Mouse (Mus musculus) cerebral cortex, adult 2 months (tissue): ENCODE results near the gene Ctrb1.

Source experiments
- WGBS: fragments of 180-500 bp; shearing (Covaris S2); methylation state at CpG from one replicate; pipeline ENCODE4 v1.1.7; 2018; 5-methylcytosine and 5-hydroxymethylcytosine counted together

Gene Ctrb1

DNA sequence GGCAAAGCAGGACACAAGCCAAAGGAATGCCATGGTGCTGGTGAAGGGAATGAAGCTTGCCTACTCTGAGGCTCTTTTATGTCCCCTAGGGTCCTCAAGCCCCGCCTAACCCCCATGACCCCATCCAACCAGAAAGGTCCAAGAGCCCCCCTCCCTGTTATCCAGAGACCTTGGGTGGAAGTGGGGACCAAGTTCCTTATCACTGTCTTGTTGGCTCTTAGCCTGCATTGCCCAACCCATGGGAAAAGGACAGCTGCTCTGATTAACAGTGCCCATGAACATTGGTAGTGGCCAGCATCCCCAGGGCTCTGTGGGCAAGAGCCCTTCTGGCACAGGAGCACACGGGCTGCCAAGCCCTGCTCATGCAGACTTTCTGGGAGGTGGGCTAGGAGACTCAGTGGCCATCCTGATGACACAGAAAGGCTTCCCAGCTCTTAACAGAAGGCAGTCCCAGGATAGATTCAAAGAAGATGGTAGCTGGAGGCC, at the start of gene Ctrb1:
TSS of gene Ctrb1 (minus strand) at position 51 of the 486 bp plus-strand sequence.
- WGBS = 80% methylated on average over 2 of the region's 2 CpGs

DNA sequence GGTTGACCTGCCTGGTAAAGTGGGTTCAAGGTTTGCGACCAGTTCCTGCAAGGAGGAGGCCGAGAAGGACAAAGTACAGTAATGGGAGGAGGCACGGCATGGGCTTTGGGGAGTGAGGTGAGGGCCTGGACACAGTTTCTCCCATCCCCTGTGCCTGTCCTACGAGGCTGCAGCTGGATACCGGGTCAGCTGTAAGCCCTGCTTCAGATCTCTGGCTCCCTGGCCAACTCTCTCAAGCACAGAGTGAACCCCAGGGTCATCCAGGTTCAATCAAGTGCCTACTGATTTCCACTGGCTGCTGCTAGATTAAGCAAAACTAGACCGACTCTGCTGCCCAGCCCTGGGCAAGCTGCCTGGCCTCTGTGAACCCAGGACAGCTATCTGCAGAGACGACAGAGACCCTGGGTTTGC, 49.5 kb upstream of the Ctrb1 start:
- WGBS = 67% methylated on average over 7 of the region's 7 CpGs

DNA sequence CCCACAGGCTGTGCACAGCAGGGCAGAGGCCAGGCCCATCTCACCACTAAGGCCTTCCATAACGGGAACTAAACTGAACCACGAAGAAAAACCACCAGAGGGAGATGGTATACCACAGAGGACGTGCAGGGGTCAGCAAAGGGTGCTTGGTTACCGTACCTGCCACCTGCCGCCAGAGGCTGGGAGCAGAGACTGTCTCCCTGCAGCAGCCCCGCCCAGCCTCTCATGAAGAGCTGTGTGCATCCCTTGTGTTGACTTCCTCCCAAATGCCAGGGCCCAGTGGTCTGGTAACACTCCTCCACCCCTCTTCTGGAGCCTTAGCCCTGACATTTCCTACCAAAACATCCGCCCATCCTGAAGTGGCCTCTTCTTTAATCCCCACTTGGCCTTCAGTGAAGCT, 48.8 kb upstream of the Ctrb1 start:
- 61% methylated on average over 7 of the region's 7 CpGs for WGBS

DNA sequence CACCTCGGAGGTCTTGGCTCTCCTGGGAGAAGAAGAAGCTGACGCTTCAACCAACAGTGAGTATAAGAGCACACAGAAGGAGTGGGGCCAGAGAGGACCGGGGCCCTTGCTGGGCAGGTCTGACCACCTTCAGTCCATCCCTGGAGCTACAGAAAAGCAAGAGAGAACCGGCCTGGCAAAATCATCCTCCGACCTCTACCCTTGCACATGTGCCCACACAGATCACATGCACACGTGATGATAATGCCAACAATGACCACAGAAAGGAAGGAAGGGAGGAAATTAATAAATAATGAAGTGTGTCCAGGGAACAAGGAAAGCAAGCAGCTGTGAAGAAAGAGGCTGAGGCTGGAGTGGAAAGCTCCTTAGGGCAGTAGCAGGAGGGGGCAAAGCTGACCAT, 48.1 kb upstream of the Ctrb1 start:
- 74% methylated on average over 6 of the region's 6 CpGs for WGBS

DNA sequence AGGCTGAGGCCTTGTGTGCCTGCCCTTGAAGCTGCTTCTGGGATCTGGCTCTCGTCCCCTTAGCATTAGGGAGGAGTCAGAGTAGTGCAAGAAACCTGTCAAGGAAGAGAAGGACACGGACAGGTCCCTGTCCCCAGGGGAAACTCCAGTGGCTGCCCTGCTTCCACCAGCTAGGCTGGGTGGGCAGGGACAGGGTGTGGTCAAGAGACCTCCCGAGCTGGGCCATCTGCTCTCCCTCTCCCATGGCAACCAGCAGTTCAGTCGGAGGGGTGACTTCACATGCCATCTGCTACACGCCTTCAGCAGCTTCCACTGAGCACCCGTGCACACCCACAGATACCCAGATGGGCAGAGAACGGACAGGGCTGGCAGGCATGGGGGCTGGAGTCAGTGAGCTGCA, 45.5 kb upstream of the Ctrb1 start:
- 31% methylated on average over 7 of the region's 7 CpGs for WGBS

DNA sequence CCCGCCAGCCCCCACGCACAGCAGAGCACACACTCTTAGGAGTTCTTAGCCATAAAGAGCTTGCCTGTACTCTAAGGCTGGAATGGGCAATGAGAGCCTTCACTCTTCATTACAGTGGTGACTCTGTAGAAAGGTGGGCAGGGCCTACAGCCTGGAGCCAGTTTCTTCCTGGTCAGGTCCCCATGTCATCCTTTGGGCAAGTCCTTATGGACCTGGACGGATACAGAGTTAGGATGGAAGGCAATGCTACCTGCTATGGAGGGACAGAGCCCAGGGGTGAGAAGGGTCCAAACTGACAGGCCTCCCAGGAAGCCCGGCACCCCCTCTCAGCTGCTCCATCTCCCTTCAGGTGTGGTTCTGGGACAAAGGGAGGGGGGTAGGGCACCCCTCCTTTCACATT, 45.0 kb upstream of the Ctrb1 start:
- 70% methylated on average over 4 of the region's 4 CpGs for WGBS

DNA sequence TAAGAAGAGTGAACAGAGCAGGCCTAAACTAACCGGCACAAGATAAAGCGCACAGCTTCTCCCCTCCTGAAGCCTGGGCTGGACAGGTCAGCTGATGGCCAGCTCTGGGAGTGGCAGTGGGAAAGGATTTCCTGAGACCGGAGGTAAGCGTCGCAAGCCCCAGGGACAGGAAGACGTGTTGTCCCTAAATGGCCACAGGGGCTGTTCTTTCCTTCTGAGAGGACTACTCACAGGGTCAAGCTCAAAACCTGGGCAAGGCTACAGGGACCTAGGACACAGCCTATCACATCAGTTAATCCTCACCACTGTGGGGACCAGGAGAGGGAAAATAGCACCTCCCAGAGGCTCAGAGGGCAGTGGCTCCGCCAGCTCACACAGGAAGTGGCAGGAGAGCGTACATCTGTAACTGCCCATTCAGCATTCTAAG, 44.5 kb upstream of the Ctrb1 start:
- WGBS = 70% methylated on average over 8 of the region's 8 CpGs

DNA sequence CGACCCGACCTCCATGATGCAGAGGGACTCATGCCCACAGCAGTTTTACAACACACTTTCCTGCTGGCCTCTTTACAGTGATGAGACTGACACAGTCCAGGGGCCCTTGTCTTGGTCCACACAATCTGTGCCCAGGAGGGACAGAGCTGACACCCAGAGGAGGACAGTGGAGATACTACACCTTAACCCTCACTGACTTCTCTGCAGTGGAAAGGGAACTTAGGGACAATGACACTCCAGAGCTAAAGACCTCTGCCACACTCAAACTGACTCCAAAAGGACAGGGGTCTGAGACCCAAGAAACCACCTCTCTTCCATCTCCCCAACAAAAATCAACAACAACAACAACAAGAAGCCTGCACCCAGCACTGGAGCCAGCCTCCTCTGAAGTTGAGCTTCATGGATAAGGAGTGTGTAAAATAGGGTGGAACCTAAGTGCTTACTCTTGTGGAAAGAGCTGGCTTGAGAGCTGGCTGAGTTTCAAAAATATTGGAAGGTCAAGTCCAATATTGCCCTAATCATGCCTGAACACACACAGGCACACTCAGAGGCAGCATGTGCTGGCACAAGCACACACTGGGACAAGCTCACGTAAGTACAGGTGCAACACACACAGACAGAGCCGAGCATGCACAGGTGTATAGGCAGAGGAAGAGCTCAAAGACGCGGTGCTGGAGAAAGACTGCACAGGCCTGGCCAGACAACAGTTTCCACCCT, 43.6 kb upstream of the Ctrb1 start:
- 54% methylated on average over 6 of the region's 6 CpGs for WGBS

DNA sequence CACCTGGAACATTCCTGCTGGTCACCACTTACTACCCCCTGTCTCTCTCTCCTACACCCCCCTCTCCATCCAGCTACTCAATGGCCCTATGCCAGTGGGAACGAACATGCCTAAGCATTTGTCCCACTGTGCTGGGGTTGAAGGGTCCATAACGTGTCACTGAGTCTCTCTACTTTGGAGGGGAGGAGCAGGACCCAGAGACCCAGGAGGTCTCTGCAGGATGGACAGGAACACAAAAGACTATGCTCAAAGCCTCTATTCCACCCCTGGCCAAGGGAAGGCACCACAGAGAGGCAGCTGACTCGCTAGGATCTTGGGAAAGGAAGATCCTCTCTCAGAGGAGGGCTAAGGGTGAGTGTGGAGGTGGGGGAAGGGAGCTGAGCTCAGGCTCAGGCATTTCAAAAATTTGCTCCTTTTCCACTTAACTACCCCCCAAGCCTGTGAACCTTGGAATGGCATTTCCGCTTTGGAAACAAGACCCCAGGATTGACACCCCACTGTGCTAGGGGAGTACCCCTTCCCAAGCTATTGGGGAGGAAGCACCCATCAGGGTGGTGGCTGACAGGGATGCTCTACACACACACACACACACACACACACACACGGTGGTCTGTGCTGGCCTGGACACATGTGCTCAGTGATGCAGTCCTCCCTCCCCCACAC, 42.9 kb upstream of the Ctrb1 start:
- 41% methylated on average over 5 of the region's 5 CpGs for WGBS

DNA sequence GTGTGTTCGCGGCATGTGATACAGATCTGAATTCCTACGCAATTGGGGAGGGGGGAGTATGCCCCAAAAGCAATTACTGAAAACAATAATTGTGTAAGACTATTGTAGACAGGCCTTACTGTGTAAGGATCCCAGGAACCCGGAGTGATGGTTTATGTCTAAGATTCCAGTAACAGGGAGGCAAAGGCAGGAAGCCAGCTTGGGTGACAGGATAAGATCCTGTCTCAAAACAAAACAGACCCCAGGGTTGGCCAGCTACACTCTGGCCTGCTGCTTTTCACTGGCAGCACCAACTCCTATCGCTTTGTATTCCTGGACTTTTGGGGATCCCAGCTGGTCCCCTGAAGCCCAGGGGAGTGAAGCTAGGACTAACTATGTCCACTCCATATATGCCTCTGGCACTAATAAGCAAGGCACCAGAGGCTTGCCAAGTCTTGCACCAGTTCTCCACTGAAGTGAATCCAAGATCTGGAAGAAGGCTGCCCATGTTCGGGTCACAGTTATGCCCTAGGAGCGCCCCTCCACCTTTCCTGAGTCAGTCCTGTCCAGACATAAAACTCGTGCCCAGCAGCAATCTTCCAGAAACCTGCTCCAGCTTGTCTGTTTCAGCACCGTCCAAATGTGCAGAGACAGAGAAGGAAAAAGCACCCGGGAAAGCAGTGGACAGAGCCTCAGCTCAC, 41.7 kb upstream of the Ctrb1 start:
- WGBS = 17% methylated on average over 10 of the region's 10 CpGs

DNA sequence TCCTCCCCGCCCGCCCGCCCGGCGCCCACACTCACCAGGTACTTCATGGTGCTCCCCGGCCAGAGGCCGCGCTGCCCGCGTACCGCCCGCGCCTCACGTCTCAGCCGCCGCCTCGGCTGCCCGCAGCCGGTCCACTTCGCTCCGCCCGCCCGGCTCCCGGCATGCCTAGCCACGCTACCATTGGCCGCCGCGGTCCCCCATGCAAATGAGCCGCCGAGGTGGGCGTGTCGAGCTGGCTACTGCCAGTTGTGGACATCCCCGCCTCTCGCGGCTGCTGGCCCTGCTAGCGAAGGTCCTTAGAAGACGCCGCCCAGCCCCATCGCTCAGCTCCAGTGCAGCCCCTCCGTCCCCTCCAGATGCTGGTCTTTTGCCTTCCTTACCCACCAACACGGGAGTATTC, 41.2 kb upstream of the Ctrb1 start:
- WGBS = under 1% methylated on average over 36 of the region's 41 CpGs

DNA sequence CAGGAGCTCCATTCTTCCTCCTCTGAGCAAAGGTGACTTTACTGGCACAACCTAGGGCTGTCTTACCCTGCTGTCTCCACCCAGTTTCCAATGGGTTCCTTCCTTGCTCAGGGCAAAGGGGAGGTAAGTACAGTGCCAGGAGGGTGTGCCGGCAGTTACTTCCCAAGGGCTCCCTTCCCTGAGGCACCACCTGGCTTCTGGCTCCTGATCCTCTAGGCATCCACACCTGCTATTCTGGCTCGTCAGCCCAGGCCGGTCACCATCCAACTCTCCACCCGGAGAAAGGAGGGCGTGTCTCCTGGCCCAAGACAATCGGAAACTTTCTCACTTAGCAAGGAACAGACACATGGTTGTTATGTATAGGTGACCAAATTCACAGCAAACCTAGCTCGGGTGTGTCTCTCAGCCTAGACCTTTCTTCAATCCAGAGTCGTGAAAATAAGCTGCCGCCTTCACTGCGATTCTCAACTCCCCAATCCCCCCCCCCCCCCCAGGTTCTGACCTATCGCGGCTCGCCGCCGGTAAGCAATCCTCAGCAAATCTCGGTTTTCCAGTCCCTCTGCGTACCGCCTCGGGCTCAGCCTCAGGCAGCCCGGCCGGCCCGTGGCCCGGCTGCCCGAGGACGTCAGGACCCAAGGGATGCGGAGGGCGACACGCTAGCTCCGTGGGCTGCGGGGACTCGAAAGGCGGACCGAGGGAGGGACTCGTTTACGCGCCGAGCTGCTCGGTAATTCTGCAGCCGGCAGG, 40.6 kb upstream of the Ctrb1 start:
- under 1% methylated on average over 39 of the region's 39 CpGs for WGBS

DNA sequence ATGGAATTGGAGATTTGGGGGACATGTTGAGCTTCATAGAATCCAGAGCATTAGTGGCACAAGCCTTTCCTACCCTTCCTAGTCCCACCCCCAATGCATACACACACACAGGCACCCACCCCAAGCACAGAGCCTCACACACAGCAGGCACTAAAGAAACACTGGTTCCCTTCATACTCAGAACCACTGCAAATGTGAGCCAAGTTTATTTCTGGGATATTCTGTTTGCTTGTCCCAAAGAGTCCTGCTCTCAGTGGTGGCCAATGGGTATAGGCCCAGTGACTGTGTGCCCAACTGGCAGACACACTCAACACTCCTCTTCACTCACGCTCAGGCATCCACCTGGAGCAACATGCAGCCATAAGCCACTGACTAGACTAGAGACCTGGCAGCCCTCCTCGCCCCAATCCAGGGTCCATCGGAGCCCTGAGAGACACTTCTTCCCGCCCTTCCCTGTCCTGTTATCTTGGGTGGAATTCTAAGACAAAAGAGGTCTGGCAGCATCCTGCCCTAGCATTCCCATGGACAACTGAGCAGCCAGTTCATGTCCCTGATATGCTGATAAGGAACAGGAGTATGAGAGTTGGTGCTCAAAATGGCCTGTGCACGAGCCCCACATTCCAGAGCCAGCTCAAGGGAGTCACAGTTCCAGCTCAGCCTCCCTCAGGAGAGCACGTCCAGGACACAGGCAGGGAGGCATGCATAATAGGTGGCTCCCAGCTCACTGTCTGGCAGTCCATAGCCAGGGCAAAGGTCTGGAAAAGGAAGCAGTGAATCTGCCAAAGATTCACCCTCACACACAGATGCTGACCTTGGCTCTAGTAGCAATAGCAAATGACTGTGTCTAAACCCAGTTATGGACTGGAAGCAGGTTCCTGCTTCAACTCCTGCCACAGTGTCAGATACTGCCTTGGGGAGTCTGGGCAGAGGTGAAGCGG, 38.7 kb upstream of the Ctrb1 start:
- WGBS = 70% methylated on average over 7 of the region's 7 CpGs

DNA sequence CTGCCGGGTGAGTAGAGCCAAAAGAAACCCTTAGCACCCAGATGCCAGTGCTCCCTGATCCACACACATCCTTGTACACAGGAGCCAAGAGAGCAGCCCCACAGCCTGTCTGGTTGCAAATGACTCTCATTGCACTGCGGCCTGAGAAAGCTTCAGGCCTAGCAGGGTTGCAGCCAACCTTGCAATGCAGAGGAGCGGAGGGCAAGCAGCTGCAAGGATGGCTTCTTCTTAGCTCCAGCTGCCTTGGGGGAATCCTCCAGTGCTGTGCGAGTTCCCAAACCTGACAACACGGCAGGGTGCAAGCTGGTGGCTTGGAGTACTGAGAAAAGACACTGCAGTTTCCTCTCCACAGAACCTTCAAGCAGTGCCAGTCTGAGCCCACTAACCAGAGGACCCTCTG, 37.7 kb upstream of the Ctrb1 start:
- 61% methylated on average over 5 of the region's 5 CpGs for WGBS

DNA sequence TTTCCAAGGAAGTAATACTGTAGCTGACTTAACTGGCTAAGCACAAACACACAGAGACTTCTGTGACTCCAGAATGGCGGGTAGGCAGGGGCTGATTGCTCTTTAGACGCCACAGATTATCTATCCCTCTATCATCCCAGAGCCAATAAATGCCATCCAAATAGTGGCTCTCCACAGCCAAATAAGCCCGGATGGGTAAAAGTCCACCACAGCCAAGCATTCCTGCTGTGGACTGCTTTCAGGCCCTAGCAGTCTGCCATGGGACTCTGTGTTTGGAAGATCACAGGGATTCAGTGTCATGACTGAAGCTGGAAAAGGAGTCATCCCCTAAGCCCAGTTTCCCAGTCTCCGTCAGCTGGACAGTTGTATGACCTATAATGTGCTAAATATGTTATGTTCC, 36.7 kb upstream of the Ctrb1 start:
- 71% methylated on average over 4 of the region's 4 CpGs for WGBS

DNA sequence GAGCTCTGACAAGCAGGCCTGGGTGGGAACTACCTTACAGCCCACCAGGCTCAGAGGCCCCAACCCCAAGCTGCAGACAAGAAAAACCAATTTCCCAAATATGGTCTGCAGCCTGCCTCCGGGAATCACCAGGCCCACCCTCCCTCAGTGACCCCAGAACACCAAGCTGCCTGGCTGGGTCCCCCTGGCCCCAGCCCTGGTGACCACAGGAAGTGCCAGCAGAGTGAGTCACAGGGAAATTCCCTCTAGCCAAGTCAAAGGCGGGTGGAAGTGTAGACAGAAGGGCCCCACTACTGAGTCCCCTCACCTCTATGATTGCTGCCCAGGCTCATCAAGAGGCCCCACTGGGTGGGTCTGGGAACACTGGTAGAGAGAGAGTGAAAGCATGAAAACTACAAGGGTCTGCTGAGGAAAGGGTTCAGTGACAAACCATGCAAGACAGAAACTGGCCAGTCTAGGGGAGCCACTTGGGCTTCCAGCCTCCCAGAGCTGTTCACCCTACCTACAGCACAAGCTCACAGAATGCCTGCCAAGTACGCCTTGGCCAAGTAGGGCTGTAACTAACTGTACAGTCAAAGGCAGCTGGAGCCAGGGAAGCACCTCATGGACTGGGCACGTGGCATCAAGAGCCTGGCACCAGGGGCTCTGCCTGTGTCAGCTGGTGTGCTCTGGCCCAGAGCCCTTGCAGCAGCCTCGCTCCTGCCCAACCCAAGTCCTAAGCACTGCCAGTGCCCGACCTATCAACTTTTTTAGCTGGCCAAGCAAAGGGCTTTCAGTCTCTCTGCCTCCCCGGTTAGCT, 35.5 kb upstream of the Ctrb1 start:
- 33% methylated on average over 7 of the region's 7 CpGs for WGBS

DNA sequence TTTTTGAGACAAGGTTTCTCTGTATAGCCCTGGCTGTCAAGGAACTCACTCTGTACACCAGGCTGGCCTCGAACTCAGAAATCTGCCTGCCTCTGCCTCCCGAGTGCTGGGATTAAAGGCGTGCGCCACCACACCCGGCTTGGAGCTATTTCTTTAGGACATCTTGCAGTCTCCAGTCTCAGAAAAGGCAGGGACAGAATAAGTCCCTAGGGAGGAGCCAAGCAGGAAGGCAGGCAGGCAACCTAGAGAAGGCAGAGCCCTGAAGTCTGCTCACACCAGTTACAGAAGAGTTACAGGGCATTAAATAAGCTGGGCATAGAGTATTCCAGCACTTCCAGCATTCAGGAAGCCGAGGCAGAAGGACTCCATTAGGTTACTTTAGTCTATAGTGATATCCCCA, 34.5 kb upstream of the Ctrb1 start:
- 86% methylated on average over 6 of the region's 6 CpGs for WGBS

DNA sequence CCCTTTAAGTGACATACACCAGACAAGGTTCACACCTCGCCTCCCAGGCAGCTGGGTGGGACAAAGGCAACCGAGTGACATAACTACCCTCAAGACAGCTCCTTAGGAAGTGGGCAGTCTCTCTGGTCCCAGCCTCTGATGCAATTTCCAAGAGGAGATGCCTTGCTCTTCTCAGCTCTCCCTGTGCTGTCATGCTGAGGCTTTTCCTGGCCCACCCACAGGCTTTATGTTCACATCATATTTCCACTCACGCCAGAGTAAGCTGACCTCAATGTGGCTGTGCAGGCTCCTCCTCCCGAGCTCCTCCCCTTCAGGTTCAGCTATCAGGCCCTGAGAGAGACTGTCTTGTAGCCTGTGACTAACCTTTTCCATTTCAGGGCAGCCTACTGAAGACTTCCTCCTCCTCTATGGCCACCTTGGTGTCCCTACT, 29.3 kb upstream of the Ctrb1 start:
- 53% methylated on average over 4 of the region's 4 CpGs for WGBS

DNA sequence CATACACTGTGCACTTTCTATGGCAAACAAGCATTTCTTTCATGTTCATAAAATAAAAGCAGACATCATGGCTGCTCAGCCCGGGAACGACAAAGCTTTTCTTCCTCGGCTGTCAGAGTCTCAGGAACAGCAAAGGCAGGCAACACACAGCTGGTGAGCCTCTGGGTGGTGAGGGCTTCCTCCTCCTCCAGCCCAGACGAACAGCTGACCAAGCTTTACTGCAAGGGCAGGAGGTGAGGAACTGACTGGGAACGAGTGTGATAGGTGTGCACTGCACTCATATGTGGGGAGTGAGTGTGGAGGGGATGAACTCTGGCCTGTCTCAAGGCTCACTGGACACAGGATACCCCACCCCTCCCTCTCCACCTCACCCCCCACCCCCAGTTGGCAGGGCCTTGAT, 28.1 kb upstream of the Ctrb1 start:
- 36% methylated on average over 5 of the region's 5 CpGs for WGBS

DNA sequence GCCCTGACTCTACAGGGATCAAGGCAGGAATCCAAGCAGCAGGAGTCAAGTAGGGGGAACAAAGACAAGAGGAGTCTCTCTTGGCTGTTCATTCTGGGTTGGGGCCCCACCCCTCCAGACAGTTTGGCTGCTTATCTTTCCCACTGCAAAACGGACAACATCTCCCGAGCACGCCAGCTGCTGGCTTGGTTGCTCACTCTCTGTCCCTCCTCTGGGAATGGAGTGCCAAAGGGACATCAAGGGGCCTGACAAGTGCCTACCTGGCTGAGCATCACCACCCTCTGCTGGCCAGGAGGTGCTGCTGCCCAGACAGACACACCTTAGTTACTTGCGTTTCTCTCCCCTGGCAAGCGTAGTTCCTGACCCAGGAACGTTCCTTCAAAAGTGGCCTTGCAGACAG, 27.1 kb upstream of the Ctrb1 start:
- WGBS = 43% methylated on average over 6 of the region's 6 CpGs
